Mouse (Mus musculus) splenic B cell, adult 2 months (primary cell): ENCODE data around the gene Ascl1.

Experiments
- DNase-seq: peaks from one replicate; pipeline ENCODE4 v3.0.0-alpha.2; 2011; ENCODE audit warnings: low read depth, low spot score
- H3K27me3 ChIP-seq: 2 replicates; pipeline ENCODE4 v1.6.1; 2012; ENCODE audit warnings: mild to moderate bottlenecking, low read length, moderate library complexity, mixed read lengths; ENCODE audit not compliant: control insufficient read depth, poor library complexity, insufficient read depth, severe bottlenecking
- H3K36me3 ChIP-seq: 2 replicates; pipeline ENCODE4 v1.6.1; 2012; ENCODE audit warnings: mild to moderate bottlenecking, low read length, moderate library complexity, mixed read lengths; ENCODE audit not compliant: control insufficient read depth, poor library complexity, insufficient read depth, severe bottlenecking

Ascl1 gene

DNA sequence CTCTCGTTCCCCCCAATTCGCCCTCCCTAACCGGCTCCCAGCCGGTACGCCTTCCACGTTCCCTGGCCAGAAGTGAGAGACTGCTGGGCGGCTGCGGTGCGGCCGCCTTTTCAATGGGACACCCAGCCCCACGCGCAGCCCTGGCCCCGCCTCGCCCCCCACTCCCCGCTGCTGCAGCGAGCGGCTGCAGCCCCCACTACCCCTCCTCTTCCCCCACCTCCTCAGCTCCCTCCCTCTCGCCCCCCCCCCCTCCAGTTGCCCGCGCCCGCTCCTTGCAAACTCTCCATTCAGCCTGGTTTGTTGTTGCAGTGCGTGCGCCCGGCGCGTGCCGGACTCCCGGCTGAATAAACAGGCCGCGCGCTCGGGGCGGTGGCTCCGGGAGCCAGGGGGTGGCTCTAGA lies at the start of gene Ascl1:
TSS of gene Ascl1 (minus strand) at position 85 of the 400 bp plus-strand sequence.
- no peak for DNase-seq
- H3K27me3 ChIP-seq: no peaks in the 10 kb centered on the region; the same call in 1 of the 2 replicates

DNA sequence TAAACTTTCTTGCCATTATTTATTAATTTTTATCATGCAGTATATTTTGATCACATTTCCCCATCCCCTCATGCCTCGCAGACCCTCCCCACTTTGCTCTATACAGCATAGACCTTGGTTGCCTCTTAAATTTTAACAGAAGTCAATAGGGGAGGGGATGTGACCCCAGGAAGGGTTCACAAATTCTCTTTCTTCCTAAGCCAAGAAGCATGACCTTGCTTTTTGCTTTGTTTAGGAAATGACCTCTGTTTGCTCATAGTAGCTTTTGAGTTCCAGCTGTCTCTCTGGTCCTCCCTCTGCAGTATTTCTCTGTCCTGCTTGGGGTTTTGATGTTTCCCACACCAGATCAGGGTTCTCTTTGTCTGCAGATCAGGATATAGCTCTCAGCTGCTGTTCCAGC lies 40.7 kb upstream of the Ascl1 start:
- no peaks in the 10 kb centered on the region for H3K36me3 ChIP-seq
- H3K27me3 ChIP-seq: no peaks in the 10 kb centered on the region
- no peak for DNase-seq

More for the DNA sequence above, at the start of gene Ascl1:
- no peaks in the 10 kb centered on the region for H3K36me3 ChIP-seq

DNA sequence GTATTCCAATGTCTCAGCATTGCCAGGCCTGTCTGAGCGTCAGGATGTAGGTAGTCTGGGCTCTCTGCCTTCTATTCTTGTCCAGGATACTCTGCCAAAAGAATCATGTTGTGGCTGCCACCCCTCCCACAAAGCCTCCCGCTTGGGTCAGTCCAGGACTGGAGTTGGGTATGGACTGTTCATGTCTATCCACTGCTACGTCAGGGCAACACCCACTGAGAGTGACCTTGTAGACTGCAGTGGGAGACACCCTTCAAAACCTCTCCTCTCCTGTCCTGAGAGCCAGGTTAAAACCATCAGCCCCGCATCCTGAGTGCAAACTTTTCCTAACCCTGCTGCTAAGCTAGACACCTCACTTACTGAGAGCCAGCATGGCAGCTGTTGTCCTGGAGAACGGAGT lies 28.2 kb upstream of the Ascl1 start, which contains the start of gene Pah:
TSS of gene Pah (plus strand) at position 150 of the 400 bp plus-strand sequence.
- H3K27me3 ChIP-seq: no peaks in the 10 kb centered on the region
- DNase-seq: no peak
- no peaks in the 10 kb centered on the region for H3K36me3 ChIP-seq

DNA sequence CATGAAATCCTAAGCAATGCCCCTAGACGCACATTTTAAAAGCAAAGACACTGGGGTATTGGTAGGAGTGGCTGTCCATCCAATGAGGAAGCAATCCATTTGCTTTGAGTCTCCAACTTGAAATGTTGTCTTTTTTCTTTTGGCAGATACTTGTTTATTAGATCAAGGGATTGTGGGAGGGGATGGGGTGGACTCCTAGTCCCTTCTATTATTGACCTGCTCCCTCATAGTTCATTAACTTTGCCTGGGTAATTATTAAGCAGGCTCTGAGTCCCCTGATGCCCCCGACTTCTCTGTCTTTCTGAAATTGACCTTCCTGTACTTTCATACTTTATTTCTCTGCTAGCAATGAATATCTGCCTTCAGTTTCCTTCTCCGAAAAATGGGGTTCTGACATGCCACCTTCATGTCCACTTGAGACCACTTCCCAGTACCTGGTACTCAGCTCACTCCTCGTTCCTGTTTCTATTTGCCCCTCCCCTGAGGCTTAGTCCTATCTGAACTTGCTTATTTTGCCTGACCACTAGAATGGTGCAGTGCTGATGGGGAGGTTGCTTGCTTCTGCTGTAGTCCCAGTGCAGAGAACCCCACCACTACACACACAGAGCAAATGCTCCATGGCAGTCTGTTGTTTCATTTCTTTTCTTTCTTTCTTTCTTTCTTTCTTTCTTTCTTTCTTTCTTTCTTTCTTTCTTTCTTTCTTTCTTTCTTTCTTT lies 27.1 kb upstream of the Ascl1 start:
- Histone ChIP-seq H3K36me3 (no peaks in the 10 kb centered on the region), H3K27me3 (no peaks in the 10 kb centered on the region)
- DNase-seq: no peak

DNA sequence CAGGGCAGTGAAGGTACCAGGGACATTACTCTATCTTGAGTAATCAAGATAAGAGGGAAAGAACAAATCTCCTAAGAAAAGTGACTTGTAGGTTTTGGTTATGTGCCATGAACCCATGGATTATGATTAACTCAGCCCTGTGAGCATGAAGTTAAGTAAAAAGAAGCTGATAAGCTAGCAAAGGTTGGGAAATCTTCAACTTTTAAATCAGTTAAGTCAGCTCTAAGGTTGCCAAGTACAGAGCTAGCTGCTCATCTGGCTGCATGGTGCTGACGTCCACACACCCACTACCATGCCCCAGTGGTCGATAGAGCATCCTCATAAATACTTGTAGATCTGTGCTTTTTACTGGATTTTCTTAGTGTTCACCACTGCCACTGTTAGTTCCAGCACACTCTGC lies 25.1 kb upstream of the Ascl1 start:
- H3K27me3 ChIP-seq: no peaks in the 10 kb centered on the region
- no peak for DNase-seq
- no peaks in the 10 kb centered on the region for H3K36me3 ChIP-seq

DNA sequence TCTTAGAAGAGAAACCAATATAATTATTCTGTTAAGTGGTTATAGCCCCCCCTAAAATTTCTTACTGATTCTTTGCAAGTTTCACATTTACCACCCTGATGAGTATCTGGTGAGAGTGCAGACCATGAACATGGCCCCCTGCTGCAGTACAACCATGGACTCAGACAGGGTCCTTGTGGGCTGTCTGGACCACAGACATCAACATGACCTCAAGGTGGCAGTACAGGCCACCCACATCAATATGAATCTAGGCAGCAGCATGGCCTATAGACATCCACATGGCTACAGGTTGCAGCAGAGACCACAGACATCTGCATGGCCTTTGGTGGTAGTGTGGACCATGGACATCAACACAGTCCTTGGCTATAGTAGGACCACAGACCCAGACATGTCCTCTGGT lies 19.6 kb upstream of the Ascl1 start:
- Histone ChIP-seq H3K36me3 (no peaks in the 10 kb centered on the region), H3K27me3 (no peaks in the 10 kb centered on the region)
- no peak for DNase-seq

DNA sequence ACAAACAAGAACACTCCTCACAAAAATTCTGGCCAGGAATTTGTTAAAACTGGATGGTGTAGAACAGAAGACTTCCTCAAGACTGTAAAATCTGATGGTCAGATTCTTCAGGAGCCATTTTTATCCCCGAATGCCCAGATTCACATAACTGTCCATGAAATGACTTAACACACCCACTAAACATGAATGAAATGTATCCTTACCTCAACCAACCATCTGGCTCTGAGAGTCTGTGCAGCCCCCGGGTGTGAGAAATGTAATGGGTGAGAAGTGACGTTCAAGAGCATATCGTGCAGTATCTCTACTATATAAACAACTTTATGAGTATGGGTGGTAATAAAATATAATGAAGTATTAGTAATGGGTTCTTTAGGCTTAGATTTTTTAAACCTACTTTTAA lies 15.1 kb upstream of the Ascl1 start:
- no peaks in the 10 kb centered on the region for H3K27me3 ChIP-seq
- no peaks in the 10 kb centered on the region for H3K36me3 ChIP-seq
- no peak for DNase-seq

DNA sequence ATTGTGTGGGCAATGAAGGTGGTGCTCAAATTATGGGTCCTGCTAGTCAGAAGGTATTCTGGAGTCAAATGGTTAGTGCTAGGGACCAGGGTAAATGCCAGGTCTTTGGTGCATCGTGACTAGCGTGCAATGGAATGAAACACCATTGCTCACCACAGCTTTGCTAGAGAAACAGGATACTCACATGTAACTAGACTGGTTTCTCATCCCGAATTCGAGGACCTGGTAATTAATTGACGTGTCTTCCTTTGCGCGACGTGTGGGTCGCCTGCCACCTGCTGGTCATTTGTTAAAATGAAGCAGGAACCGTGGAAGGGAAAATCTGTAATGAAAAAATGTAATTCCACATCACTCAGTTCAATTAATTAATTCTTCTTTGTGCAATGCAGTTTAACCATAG lies 10.5 kb upstream of the Ascl1 start:
- peak; percentile 65 for DNase-seq
- no peaks in the 10 kb centered on the region for H3K36me3 ChIP-seq

DNA sequence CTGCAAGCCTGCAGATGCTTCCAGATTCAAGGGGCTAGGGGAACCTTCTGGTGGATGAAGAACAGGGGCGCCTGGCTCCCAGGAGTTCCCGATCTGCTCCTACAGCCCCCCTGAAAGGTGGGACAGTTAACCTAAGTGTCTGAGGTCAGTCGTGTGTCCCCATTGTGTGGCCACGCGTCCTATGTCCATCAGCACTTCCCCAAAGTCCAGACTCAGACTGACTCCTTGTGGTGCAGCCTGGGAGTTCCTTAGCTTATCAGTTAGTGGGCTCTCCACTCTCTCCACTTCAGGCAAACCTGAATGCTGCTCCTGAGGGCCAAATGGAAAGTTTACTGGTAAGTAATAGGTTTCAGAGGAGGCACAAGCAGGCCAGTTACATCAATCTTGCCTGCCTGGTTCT lies 8.8 kb upstream of the Ascl1 start:
- Histone ChIP-seq H3K36me3 (no peaks in the 10 kb centered on the region), H3K27me3 (no peaks in the 10 kb centered on the region)
- no peak for DNase-seq

More for the DNA sequence above, 10.5 kb upstream of the Ascl1 start:
- H3K27me3 ChIP-seq: no peaks in the 10 kb centered on the region

DNA sequence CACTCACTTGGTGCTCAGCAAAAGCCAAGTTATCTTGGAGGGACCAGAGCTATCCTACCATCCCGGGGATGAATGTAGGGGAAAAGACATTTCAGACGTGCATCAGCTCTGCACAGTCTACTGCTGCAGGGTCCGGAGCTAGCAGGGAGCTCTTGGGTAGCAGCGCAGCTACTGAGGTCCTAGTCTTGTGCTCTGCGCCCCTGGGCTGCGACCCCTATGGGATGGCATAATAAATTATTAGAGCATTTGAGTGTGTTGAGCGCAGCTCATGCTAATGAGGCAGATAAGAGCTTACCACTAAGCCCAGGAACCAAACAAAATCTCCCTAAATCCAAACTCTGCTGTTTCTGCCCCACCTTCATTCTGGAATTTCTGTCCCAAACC lies 8.2 kb upstream of the Ascl1 start:
- Histone ChIP-seq H3K27me3 (no peaks in the 10 kb centered on the region), H3K36me3 (no peaks in the 10 kb centered on the region)
- DNase-seq: no peak

DNA sequence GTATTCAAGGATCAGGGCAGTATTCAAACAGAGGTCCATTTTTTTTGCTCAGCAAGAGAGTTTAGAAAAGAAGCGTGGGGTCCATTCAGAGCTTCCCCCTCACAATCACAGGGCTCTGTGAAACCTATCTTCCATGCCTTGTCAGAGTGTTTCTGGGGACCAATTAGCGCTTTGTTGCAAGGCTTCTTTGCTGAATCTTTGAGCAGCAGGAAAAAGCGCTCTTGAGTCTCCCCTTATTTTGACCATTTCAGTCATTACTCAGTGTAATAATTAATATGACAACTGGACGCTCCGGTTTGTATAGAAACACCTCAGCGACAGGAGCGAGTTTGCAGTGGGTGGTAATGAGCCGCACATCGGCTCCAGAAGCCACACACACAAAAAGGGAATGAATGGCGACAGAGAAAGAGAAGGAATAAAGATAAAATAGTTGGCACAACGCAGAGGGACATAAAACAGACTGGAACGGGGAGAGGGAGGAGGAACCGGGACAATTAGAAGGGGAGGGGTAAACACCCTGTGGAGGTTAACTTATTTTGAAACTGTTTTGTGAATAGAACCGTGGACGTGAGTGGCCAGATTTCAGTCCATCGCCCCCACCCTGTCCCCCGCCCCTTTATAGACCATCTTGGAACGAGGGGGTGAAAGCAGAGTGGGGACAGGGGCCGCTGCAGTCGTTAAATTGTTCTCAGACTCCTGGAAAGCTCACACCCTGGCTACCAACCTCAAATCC lies 7.6 kb upstream of the Ascl1 start:
- Histone ChIP-seq H3K27me3 (no peaks in the 10 kb centered on the region), H3K36me3 (no peaks in the 10 kb centered on the region)

DNA sequence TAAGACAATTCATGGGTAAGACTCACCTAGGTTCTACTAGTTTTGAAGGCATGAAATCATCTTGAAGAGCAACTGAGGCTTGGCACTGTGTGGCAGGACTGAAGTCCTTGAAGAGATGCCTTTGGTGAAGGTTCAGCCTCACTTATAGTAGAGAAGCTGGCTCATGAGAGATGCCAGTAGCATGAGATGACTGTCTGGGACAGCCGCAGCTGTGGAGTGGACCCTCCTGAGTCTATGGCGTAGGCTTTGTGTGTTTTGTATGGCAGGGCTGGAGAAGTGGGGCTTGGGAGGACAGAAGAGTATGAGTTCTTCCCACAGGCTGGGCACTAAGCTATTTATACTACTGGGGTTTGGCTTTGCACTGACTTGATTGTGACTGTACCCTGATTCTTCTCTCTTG lies 3.6 kb upstream of the Ascl1 start:
- H3K27me3 ChIP-seq: no peaks in the 10 kb centered on the region; the same call in 1 of the 2 replicates
- H3K36me3 ChIP-seq: no peaks in the 10 kb centered on the region
- DNase-seq: no peak

More for the DNA sequence above, 7.6 kb upstream of the Ascl1 start:
- DNase-seq: no peak

DNA sequence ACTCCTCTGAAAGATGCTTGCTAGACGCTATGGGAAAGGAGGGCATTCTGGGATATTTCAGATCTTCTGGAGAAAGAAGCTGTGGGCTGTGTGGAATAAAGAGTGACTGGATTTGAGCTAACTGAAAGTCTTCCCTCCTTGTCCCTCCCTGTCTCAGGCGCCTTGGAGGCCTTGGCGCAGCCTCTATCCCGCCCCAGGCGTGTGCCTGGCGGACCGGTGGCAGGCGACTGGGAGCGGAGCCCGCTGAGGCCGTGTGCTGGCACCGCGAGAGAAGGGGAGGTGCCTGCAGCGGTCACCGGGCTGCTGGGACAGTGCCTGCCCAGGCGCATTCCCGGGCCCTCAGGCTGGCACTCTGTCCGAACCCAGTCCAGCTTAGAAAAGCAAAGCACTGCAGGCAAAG lies 1.1 kb upstream of the Ascl1 start:
- H3K36me3 ChIP-seq: no peaks in the 10 kb centered on the region
- no peak for DNase-seq

DNA sequence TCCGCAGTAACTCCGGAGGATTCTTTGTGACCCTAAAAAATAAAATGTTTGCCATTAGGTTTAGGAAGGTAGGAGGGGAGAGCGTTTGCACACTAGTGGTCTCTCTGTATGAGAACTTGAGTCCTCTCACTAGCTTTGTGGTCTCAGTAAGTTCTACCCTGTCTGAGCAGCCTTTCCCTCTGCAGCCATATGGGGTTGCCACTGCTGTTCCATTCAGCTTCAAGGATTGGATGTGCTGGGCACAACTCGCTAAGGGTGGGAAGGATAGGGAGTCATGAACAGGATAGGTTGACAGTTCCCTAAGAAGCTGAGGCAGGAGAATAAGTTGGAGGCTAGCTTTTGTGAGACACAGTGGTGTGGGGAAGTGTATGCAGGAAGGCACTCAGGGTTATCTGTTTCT lies 716 bp upstream of the Ascl1 start:
- DNase-seq: no peak
- no peaks in the 10 kb centered on the region; the same call in 1 of the 2 replicates for H3K27me3 ChIP-seq

More for the DNA sequence above, 1.1 kb upstream of the Ascl1 start:
- H3K27me3 ChIP-seq: no peaks in the 10 kb centered on the region; the same call in 1 of the 2 replicates

More for the DNA sequence above, 716 bp upstream of the Ascl1 start:
- no peaks in the 10 kb centered on the region for H3K36me3 ChIP-seq
